ENCODE assay signal across 25 mouse cellular contexts in genomic region chr8:77343335-77343734, GRCm38 (mm10).
DNase-seq lines count a peak whose midpoint lies in the region; ATAC-seq and TF ChIP-seq lines count a peak whose summit lies in the region.
"Had no signal": no experiment of that assay in that cellular context is flagged by ENCODE, and none has a peak within 500 bp of the region (broad histone marks: within the 10 kb centered on the region; RNA-seq: fewer than 3 reads in every experiment).

No protein-coding gene starts in this region.

- no peak for DNase-seq in hindbrain, postnatal 0 days (ENCODE audit: low spot score)
- DNase-seq in hindbrain, embryonic 10.5 days (ENCODE audit: low spot score) = no peak
- no peak for DNase-seq in left cerebral cortex, adult 2 months (ENCODE audit: extremely low spot score in 1 of 2, low spot score in 2 of 2)
- DNase-seq in left cerebral cortex, postnatal 25 days (ENCODE audit: low spot score in 2 of 2) = no peak
- DNase-seq in MEL (ENCODE audit: low read depth, low spot score) (peak; percentile 7), adipocyte (ENCODE audit: low spot score) (peak; percentile 6)
- no peak for DNase-seq in embryo, embryonic 11 days
- DNase-seq: adrenal gland, adult 2 months; cerebellum, adult 18-20 months; cerebellum, postnatal 10 days; layer of hippocampus, postnatal 36 days; liver; lung, adult 2 months; lung, postnatal 14 days; right cerebral cortex, postnatal 4 days; thymus, adult 2 months; thymus, postnatal 36 days had no signal

- no peak for TF ChIP-seq POLR2A in MEL (IDR thresholded peaks at IDR 0.05; ENCODE audit: control insufficient read depth in 1 of 2, insufficient read depth in 1 of 2, low read depth in 1 of 2, low read length in 2 of 2, poor library complexity in 1 of 2)

- intact Hi-C loops in left cerebral cortex, adult 2 months (cut with DNase I) = loop anchor here (10.0 kb wide), 1 partner anchor 189 kb away; no protein-coding TSS in a partner anchor
- intact Hi-C loops in left cerebral cortex, postnatal 25 days (cut with DNase I) = no loop called here

- H3K27ac ChIP-seq in hindbrain, postnatal 0 days = no peak overlapping the region
- no peak overlapping the region for H3K27ac ChIP-seq in hindbrain, embryonic 10.5 days
- H3K27ac ChIP-seq in left cerebral cortex, adult 2 months = no peak overlapping the region
- no peak overlapping the region for H3K27ac ChIP-seq in MEL (ENCODE audit: control insufficient read depth, low read depth, low read length)
- H3K27ac ChIP-seq: forebrain, embryonic 12.5 days; hindbrain, embryonic 15.5 days; liver, embryonic 14.5 days; midbrain, embryonic 12.5 days; neural tube, embryonic 13.5 days had no signal

- H3K9ac ChIP-seq in hindbrain, postnatal 0 days (replicated peaks; ENCODE audit: low read length) = no peak overlapping the region
- no peak overlapping the region for H3K9ac ChIP-seq in MEL (ENCODE audit: control insufficient read depth, low read depth, low read length, poor library complexity, severe bottlenecking)
- H3K9ac ChIP-seq: forebrain, embryonic 12.5 days; hindbrain, embryonic 15.5 days; liver, embryonic 14.5 days; midbrain, embryonic 12.5 days; neural tube, embryonic 13.5 days had no signal

- H3K4me2 ChIP-seq in hindbrain, postnatal 0 days (ENCODE audit: low read depth, low read length) = no peak overlapping the region
- H3K4me2 ChIP-seq: forebrain, embryonic 12.5 days; hindbrain, embryonic 15.5 days; midbrain, embryonic 12.5 days; neural tube, embryonic 13.5 days had no signal

- H3K79me2 ChIP-seq in MEL (ENCODE audit: control insufficient read depth, insufficient read depth, low read length, poor library complexity) = no peaks in the 10 kb centered on the region

- no peak for TF ChIP-seq EP300 in MEL (IDR thresholded peaks at IDR 0.05; ENCODE audit: low read depth in 1 of 2, low read length in 2 of 2)

- no peak for ATAC-seq in hindbrain, postnatal 0 days

- 95% methylated on average over 3 of the region's 3 CpGs for WGBS in hindbrain, postnatal 0 days
- 95% methylated on average over 3 of the region's 3 CpGs for WGBS in hindbrain, embryonic 10.5 days

- H3K4me3 ChIP-seq in hindbrain, postnatal 0 days (ENCODE audit: low read length) = no peak overlapping the region
- no peak overlapping the region for H3K4me3 ChIP-seq in hindbrain, embryonic 10.5 days
- no peak overlapping the region for H3K4me3 ChIP-seq in left cerebral cortex, adult 2 months
- no peak overlapping the region for H3K4me3 ChIP-seq in MEL (ENCODE audit: control insufficient read depth in 1 of 2, insufficient read depth in 1 of 2, low read depth in 2 of 2, low read length in 2 of 2)
- H3K4me3 ChIP-seq: erythroblast, embryonic 14.5 days; forebrain, embryonic 12.5 days; hindbrain, embryonic 15.5 days; midbrain, embryonic 12.5 days; neural tube, embryonic 13.5 days had no signal

- no peaks in the 10 kb centered on the region for H3K9me3 ChIP-seq in hindbrain, postnatal 0 days (ENCODE audit: low read length)
- no peaks in the 10 kb centered on the region for H3K9me3 ChIP-seq in hindbrain, embryonic 10.5 days
- H3K9me3 ChIP-seq in MEL (replicated peaks; ENCODE audit: insufficient read depth, low read length) = no peaks in the 10 kb centered on the region
- H3K9me3 ChIP-seq: forebrain, embryonic 12.5 days; G1E; hindbrain, embryonic 15.5 days; midbrain, embryonic 12.5 days; neural tube, embryonic 13.5 days had no signal

- no peak for TF ChIP-seq RAD21 in MEL (IDR thresholded peaks at IDR 0.05; ENCODE audit: low read depth, low read length)

- TF ChIP-seq CTCF in hindbrain, postnatal 0 days (IDR thresholded peaks at IDR 0.05; ENCODE audit: low read depth) = peak; percentile 45
- peak; percentile 35 for TF ChIP-seq CTCF in left cerebral cortex, adult 2 months (IDR thresholded peaks at IDR 0.05)
- TF ChIP-seq CTCF in MEL (IDR thresholded peaks at IDR 0.05 in 2 of 3, conservative IDR thresholded peaks at IDR 0.05 in 1 of 3; ENCODE audit: control insufficient read depth in 1 of 3, insufficient read depth in 1 of 3, low read depth in 2 of 3, low read length in 3 of 3, poor library complexity in 1 of 3, severe bottlenecking in 1 of 3) = 0 out of 6 replicates have a peak, but pooled peaks of 1 of the 3 experiments have one; percentile 7

- H3K4me1 ChIP-seq in hindbrain, postnatal 0 days (ENCODE audit: insufficient read depth, low read length) = 0 out of 2 replicates have a peak, but pooled peaks cover 3% of the 10 kb centered on the region
- H3K4me1 ChIP-seq in hindbrain, embryonic 10.5 days (replicated peaks) = peaks cover 33% of the 10 kb centered on the region
- H3K4me1 ChIP-seq in MEL (ENCODE audit: control insufficient read depth in 1 of 2, insufficient read depth in 2 of 2, low read length in 2 of 2) = no peaks in the 10 kb centered on the region

- no peaks in the 10 kb centered on the region for H3K36me3 ChIP-seq in hindbrain, postnatal 0 days (ENCODE audit: insufficient read depth, low read length)
- H3K36me3 ChIP-seq in hindbrain, embryonic 10.5 days = peaks cover 4% of the 10 kb centered on the region; the same call in 1 of the 2 replicates
- H3K36me3 ChIP-seq in MEL (ENCODE audit: control insufficient read depth in 1 of 2, insufficient read depth in 2 of 2, low read length in 2 of 2) = no peaks in the 10 kb centered on the region
- H3K36me3 ChIP-seq: hindbrain, embryonic 15.5 days; midbrain, embryonic 12.5 days; neural tube, embryonic 13.5 days had no signal

- no peaks in the 10 kb centered on the region for H3K27me3 ChIP-seq in hindbrain, postnatal 0 days (ENCODE audit: insufficient read depth, low read length)
- H3K27me3 ChIP-seq in hindbrain, embryonic 10.5 days (ENCODE audit: insufficient read depth, poor library complexity, severe bottlenecking) = no peaks in the 10 kb centered on the region
- H3K27me3 ChIP-seq in MEL (ENCODE audit: control insufficient read depth in 1 of 2, insufficient read depth in 2 of 2, low read length in 2 of 2) = no peaks in the 10 kb centered on the region
- H3K27me3 ChIP-seq: CH12.LX; forebrain, embryonic 12.5 days; hindbrain, embryonic 15.5 days; midbrain, embryonic 12.5 days; neural tube, embryonic 13.5 days had no signal

TF ChIP-seq in MEL, 35 proteins besides CTCF, POLR2A, EP300 and RAD21:
- TF ChIP-seq ZNF384 (IDR thresholded peaks at IDR 0.05; ENCODE audit: low read depth, low read length) (no peak), ETS1 (IDR thresholded peaks at IDR 0.05; ENCODE audit: low read depth, low read length) (no peak)
TF ChIP-seq in MEL: peak in this region for 0.

Comparison
In these comparisons a context has a peak if more than half of its experiments do, and no peak if none do; other contexts are left out.
1. DNase-seq: peak in MEL (single experiment) and adipocyte (single experiment); none in hindbrain, postnatal 0 days (single experiment), hindbrain, embryonic 10.5 days (single experiment), left cerebral cortex, adult 2 months (0 of 2), left cerebral cortex, postnatal 25 days (0 of 2) and embryo, embryonic 11 days (single experiment).